Mouse (Mus musculus) spleen, postnatal 14 days (tissue): Measurements from ENCODE around the gene Pcbp3.
"Not testable (repeated sequence)": the region's sequence is repeated elsewhere in the genome, so short reads cannot be mapped to it uniquely, and the experiment has no call there.

Experiments
- DNase-seq, 2 experiments: peaks; one replicate each; pipeline ENCODE4 v3.0.0; 2021 to 2022; ENCODE audit warnings: low spot score in 2 of 2

The Pcbp3 gene

DNA sequence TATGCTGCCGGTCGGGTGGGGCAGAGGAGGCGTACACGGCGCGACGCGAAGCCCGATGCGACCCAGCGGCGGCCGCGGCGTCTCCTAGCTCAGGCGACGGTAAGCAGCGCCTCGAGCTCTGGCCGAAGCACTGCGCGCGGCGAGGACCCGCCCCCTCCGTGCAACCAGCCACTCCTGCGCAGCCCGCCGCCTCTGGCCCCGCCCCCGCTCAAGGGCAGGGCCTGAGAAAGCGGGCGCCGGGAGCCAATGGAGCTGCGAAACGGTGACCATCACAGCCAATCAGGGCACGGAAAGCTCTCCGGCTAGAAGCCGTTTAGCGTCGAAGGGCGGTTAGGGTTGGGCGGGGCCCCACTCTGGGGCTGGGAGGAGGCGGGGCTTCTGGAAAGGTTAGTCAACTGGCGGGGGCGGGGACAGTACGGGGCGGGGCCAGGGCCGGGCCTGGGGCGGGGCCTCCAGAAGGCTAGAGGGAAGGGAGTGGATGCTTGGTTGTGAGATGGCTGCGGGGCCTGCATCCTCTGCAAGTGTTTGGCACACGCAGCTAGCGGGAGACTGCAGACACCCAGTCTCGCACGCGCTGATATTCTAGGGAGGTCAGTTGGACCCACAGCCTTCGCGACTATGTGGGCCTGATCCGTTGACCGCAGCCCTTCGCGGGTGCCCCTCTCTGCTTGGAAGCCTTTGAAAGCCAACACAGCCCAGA is at the start of gene Pcbp3:
TSS of gene Pcbp3 (minus strand) at position 98 of the 700 bp plus-strand sequence.
- peak; percentile 82 to 89 for DNase-seq

GRCm38 (mm10) chr10:77008698-77009097 is 47.0 kb upstream of the Pcbp3 start:
- DNase-seq = no peak

DNA sequence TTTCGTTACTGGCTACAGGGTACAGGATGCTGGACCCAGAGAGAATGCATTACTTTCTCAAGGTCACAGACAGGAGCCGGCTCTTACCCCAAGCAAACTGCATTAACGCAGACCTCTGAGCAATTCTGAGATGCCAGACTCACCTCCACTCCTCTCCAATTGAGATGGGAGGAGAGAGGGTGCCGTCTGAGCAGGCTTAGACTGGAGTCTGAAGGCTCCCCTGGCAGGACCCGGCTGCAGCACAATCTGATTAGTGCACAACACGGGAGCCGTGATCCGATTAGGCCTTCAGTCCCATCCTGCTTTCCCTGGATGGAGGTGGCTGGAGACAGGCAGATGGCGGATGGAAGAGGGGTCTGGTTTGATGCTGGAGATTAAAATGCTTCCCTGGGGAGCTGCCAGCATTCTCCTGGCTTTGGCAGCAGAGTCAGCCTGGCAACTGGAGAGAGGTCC is 46.4 kb upstream of the Pcbp3 start:
- DNase-seq = no peak

DNA sequence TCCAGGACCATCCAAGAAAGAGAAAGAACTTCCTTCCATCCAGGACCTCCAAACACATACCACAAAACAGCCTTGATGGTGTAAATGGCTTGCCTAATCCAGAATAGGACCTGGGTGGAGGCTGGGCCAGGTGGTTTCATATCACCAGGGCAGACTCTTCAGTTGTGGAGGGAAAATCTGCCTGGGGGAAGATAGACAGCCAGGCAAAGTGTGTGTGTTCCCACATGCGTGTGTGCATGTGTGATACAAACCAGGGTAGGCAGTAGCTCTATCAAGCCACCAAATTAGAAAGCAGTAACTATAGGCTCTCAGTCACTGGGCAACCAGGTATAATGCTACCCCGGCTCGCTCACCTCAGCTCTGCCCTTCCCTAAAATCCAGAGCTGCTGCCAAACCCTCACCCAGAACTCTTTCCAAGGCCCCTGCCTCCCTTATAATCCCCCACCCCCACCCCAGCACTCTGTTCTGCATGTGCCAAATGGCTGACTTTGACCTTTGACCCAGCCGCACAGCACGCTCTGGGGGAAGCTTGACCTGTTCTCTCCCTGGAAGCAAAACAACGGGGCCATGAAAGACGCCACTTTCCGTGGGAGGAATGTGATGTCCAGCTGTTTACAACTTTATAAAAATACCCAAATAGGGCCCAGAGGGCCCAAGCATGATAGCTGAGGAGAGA is 45.9 kb upstream of the Pcbp3 start:
- no peak for DNase-seq

DNA sequence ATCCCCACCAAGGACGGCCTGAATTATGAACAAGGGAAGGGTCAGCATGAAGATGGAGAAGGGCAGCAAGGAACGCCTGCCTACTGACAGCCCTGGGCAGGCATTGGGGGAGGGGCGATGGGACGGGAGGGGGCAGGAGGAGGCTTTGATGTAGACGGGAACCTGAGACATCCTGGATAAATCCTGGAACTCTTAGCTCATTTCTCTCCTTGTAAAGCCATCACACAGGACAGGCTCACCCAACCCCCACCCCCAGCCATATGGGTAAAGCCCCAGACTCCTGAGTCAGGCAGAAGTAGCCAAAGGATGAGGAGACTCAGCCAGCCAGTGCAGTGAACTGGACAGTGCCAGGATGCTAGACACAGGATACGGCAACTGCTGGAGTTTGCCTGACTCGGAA is 43.2 kb upstream of the Pcbp3 start:
- DNase-seq = no peak

DNA sequence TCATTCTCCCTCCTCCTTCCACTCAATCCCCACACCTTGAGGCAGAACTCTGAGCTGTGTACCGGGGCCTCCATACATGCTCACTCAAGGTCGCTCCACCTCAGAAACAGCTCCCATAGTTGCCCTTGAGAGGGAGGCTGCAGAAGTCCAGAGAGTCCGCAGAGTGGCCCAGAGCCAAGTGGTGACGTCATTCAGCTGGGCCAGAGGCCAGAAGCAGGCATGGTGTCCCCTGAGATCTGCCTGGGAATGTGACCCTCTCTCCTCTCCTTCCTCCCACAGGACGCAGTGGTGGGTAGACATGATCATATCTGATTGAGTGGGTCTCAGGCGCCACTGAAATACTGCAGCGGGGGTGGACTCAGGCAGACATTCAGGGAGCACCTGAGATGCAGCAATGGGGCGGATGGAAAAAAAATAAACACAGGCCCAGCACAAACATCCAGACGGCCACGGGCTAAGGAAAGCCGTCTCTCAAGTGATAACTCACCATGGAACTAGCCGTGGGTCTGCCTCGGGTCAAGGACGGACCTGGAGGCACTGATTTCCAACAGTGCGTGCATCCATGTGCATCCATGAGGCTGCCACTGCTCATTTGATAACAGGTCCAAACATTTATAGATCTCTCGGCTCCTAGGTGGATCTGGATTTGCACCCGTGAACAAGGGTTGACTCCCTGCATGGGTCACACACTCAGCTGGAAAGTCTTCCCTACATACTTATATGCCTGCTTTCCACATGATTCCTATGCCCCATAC is 36.2 kb upstream of the Pcbp3 start:
- no peak for DNase-seq

- no peak for DNase-seq
These were observed 30.8 kb upstream of the Pcbp3 start for GRCm38 (mm10) chr10:76992456-76992855.

DNA sequence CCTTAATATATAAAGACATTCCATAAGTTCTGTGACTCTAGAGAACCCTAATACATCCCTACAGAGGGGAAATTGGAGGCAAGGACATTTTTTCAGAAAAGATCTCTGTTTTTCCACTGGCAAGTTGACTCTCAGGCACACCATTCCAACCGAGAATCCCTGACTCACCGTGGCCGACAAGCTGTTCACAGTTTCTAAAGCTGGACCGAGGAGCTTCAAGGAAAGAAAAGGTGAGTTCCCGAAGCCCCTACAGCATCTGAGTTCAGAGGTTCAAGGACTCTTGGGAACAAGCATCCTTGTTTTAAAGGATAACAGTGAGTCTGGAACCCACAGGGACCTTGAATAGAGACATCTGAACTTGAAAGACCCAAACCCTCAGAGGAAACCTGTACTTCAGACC is 26.9 kb upstream of the Pcbp3 start:
- DNase-seq = no peak

- DNase-seq = no peak
These were observed 16.4 kb upstream of the Pcbp3 start for GRCm38 (mm10) chr10:76978042-76978441.

DNA sequence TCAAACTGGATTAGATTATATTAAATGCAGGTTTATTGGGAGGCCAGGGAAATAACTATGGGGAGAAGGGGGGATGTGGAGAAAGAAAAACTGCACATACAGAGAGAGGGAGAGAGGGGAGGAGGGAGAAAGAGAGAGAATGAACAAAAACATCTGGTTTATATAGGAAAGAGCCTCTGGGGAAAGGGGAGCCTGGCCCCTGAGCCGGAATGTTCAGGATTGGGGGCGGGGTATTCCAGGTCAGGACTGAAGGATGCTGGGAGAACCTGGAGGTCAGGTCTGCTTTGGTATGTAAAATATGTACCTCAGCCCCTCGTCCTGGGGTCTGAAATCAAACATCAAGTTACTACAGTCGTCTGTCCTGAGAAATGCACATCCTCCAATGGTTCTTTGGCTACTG is 15.0 kb upstream of the Pcbp3 start:
- no peak for DNase-seq

DNA sequence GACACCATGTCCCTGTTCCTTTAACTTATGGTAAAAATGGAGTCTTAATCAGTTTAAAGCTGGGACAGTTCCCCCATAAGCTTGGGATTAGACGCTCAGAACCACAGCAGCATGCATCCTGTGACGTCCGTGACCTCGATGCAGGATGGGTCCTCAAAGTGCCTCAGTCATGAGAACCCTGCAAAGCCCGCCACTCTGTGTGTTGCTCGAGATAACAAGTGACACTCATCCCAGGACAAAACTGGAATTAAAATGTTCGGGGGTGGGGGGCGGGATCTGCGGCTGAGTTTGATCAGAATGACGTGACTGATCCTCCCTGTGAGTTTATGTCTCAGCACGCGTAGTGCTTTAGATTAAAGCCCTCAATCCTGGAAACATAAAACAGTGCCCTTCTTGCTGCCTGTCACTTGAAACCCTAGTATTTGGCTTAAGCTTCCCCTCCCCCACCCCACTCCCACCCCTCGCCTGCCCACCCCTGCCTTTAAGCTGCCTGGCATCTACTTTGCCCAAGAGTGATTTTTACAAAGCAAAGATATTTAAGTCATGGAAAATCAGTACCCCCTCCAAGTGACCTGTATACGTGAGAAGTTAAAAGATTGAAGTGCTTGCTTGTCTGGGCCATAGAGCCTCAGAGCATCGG is 12.2 kb upstream of the Pcbp3 start:
- no peak for DNase-seq

GRCm38 (mm10) chr10:76972318-76972717 is 10.6 kb upstream of the Pcbp3 start:
- not testable (repeated sequence) for DNase-seq

DNA sequence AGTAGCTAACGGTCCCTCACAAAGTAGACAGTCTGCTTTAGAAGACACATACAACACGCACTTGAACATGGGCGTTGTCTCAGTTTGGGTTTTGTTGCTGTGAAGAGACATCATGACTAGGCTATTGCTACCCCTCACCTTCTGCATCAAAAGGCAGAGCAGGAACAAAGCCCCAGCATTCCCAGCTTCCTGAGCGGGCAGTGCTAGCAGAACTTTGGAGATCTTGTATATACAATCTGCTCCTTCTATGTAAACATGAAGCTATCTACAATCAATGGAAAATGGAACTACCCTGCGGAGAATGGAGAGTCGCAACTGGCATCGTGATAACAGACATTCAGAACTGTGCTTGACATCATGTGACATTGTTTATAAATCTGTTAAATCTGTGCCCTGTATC is 9.3 kb upstream of the Pcbp3 start:
- DNase-seq = no peak

DNA sequence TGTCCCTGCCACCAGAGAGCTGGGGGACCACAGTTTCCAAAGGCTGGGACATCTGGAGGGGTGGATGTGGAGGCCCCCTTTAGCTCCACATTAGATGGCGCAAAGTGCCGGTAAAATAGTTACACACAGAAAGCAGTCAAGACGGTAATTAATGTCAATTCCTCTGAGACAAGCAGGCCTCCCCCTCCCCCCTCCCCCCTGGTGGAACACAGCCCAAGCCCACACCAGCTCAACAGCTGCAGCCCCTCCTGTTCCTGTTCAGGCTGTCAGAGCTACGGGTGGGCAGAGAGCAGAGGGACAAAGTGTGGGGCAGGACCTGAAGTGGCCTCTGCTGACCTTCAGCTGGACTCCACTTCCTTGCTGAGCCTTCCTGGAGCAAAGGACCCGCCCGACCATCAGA is 2.7 kb upstream of the Pcbp3 start:
- DNase-seq = no peak

DNA sequence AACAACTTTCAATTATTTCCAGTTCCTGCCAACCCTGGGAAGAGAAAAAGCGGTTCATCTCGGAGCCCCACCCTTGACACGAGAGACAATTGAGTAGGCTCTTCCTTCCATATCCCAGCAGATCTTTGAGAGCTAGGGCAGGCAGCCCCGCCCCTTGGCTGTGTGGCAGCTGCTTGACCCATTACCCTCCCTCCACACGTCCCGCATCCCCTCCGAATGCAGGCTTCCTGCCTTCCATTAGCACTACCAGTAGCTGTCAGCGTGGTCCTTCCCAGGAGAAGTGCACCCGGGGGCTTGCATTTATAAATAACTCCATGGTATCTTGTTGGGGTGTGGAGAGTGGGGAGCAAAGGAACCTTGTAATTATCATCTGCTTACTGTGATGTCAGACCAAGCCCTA is 2.3 kb upstream of the Pcbp3 start:
- no peak for DNase-seq

GRCm38 (mm10) chr10:76961156-76961555 is 531 bp downstream of the Pcbp3 start:
- no peak for DNase-seq

- no peak for DNase-seq
These were observed 3.5 kb downstream of the Pcbp3 start for GRCm38 (mm10) chr10:76958201-76958600.

DNA sequence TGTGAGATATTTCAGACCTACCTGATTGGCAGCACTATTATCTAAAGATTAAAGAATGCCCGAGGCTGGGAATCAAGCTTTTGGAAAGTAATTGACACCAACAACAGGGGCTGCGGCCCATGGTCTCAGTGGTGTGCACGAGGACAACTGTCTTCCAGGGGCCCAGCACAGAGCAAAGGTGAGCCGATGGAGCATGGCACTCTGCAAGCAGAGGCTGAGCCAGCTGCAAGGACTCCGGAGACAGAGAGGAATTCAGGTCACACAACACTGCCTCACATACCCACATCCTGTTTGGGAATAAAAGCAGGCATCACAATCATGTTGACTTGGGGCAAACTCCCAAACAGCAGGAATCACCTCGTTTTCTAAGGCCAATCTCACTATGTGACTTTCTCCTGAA is 5.5 kb downstream of the Pcbp3 start:
- DNase-seq = no peak

DNA sequence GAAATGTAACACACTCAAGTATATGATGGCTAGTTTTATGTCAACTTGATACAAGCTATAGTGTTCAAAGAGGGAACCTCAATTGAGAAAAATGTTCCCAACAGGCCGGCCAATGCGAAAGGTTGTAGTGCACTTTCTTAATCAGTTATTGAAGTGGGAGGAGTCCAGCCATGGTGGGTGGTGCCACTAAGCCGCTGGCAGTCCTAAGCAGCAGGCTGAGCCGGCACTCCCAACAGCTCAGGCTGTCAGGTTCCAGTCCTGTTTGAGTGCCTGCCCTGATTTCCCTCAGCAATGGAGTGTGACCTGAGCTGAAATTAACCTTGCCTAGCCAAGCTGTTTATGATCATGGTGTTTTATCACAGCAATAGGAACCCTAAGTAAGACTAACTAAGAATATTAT is 20.6 kb downstream of the Pcbp3 start:
- no peak for DNase-seq

GRCm38 (mm10) chr10:76936827-76937226 is 24.9 kb downstream of the Pcbp3 start:
- DNase-seq = no peak

- no peak for DNase-seq
These were observed 26.9 kb downstream of the Pcbp3 start for GRCm38 (mm10) chr10:76934805-76935204.

- no peak for DNase-seq
These were observed 29.9 kb downstream of the Pcbp3 start for GRCm38 (mm10) chr10:76931794-76932193.
